In the genomic region with DNA sequence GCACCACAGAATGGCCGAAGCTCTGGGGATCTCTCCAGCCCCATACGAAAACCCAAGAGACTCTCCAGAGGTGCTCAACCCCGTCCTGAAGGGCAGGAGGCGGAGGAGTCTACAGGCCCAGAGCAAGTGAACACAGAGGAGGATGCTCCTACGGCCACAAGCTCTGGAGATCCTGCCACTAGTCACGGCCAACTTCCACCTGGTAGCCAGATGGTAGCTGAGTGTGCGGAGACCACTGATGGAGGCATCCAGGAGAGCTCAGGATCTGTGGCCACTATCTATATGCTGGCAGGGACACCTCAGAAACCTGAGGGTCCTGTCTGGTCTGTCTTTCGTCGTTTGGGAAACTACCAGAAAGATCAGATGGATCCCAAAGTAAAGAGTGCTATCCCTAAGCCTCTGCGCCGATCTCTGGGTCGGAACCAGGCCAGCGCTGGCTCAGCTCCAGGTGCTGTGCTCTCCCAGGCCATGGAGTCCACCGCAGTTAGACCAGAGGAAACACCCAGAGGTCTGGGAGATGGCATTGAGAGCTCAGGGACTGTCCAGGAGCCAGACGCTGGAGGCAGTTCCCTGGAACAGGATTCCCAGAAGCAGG, we compare ENCODE assay signal across 27 mouse cellular contexts.
DNase-seq lines count a peak whose midpoint lies in the region; ATAC-seq and TF ChIP-seq lines count a peak whose summit lies in the region.
"Had no signal": no experiment of that assay in that cellular context is flagged by ENCODE, and none has a peak within 500 bp of the region (broad histone marks: within the 10 kb centered on the region; RNA-seq: fewer than 3 reads in every experiment).

No protein-coding gene starts in this region.

- H3K4me1 ChIP-seq in E14TG2a.4 (replicated peaks; ENCODE audit: low read depth, low read length), result peaks cover 20% of the 10 kb centered on the region
- H3K4me1 ChIP-seq: forebrain, embryonic 12.5 days; heart, embryonic 12.5 days; hindbrain, embryonic 13.5 days had no signal

- H3K9me3 ChIP-seq in E14TG2a.4 (ENCODE audit: low read length), result no peaks in the 10 kb centered on the region
- H3K9me3 ChIP-seq: forebrain, embryonic 12.5 days; heart, embryonic 12.5 days; hindbrain, embryonic 13.5 days; liver, embryonic 13.5 days had no signal

- no peak for TF ChIP-seq CTCF in E14TG2a.4 (conservative IDR thresholded peaks at IDR 0.05; ENCODE audit: low read length)

- H3K4me3 ChIP-seq in E14TG2a.4 (replicated peaks; ENCODE audit: low read length), result peak overlapping the region; percentile 55
- H3K4me3 ChIP-seq: erythroblast, embryonic 14.5 days; forebrain, embryonic 12.5 days; heart, embryonic 12.5 days; hindbrain, embryonic 13.5 days; liver, embryonic 13.5 days had no signal

- no peaks in the 10 kb centered on the region for H3K36me3 ChIP-seq in E14TG2a.4 (ENCODE audit: insufficient read depth, low read length)
- H3K36me3 ChIP-seq: forebrain, embryonic 12.5 days; hindbrain, embryonic 13.5 days; liver, embryonic 13.5 days had no signal

- peak; percentile 73 for DNase-seq in cerebellum, adult 11 months
- DNase-seq in cerebellum, adult 8-10 months, result peak; percentile 78
- DNase-seq in cerebellum, postnatal 25 days, result peak; percentile 83 to 84
- DNase-seq in spleen, adult 18-20 months, result no peak
- no peak for DNase-seq in ovary, adult 18-20 months (ENCODE audit: low spot score)
- DNase-seq in thymus, postnatal 4 days, result no peak
- DNase-seq: adrenal gland, postnatal 10 days; forebrain, postnatal 0 days; gastrocnemius, postnatal 14 days; heart, postnatal 4 days; kidney, adult 9 months; kidney, postnatal 10 days; layer of hippocampus, adult 9-11 months; liver, embryonic 13.5 days; lung, adult 18-20 months; lung, postnatal 10 days; midbrain, embryonic 14.5 days; right cerebral cortex, adult 18-20 months had no signal

- H3K27me3 ChIP-seq in E14TG2a.4 (ENCODE audit: insufficient read depth, low read length), result peaks cover 22% of the 10 kb centered on the region
- H3K27me3 ChIP-seq: CH12.LX; forebrain, embryonic 12.5 days; hindbrain, embryonic 13.5 days; liver, embryonic 13.5 days; Patski had no signal

- no peak for ATAC-seq in cerebellum, adult (ENCODE audit: insufficient number of reproducible peaks, low FRiP score, low TSS enrichment)
- ATAC-seq: forebrain, postnatal 0 days; intestine, embryonic 16.5 days; Patski had no signal

Comparison
In these comparisons a context has a peak if more than half of its experiments do, and no peak if none do; other contexts are left out.
1. DNase-seq: peak in cerebellum, adult 11 months (single experiment), cerebellum, adult 8-10 months (single experiment) and cerebellum, postnatal 25 days (2 of 2); none in spleen, adult 18-20 months (0 of 2), ovary, adult 18-20 months (single experiment) and thymus, postnatal 4 days (single experiment).